Mouse (Mus musculus) stomach, postnatal 0 days (tissue): ENCODE measurements at regions not wholly inside any gene's neighbourhood (a gene's known extent, or its start where the extent isn't known, plus 50 kb on each side); places are given as distances from the start of the nearest gene placed in this dataset.

Experiments used
- CTCF ChIP-seq: IDR thresholded peaks from 2 replicates; pipeline ENCODE4 v1.5.1; 2016; ENCODE audit warnings: antibody characterized with exemption, low read depth, mild to moderate bottlenecking, moderate library complexity
- EP300 ChIP-seq: optimal IDR thresholded peaks from 2 replicates; pipeline ENCODE3; 2016; ENCODE audit warnings: antibody characterized with exemption

GRCm38 (mm10) chr10:92007891-92008290 is 714.3 kb downstream of the Nedd1 start:
- TF ChIP-seq CTCF (no peak), EP300 (no peak)
